Mouse (Mus musculus) right cerebral cortex, postnatal 36 days (tissue): ENCODE results near the gene Phldb2.
A peak's percentile ranks its signal among the peaks of the same experiment; 100 is the strongest.

Source experiments
- DNase-seq, 2 experiments: peaks; one replicate each; pipeline ENCODE4 v3.0.0; 2022; ENCODE audit warnings: low spot score in 2 of 2, mixed read lengths in 1 of 2

Gene Phldb2

DNA sequence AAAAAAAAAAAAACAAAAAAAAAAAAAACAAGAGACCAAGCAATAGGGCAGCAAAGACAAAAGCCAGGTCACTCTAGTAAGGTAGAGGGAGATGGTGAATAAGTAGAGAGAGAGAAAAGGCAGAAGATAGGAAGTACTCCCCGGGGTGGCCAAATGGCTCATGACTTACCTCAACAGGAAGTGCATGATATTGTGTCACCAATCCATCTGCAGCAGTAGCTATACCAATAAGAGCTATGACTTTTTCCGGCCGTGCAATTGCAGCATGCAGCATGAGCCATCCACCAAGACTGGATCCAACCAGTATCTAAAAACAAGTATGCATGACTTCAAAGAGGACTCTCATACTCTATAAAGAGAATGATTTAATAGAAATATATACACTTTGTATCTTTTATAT lies 216.7 kb downstream of the Phldb2 start:
- DNase-seq, result no peak

- no peak for DNase-seq
These were observed 224.2 kb downstream of the Phldb2 start for GRCm38 (mm10) chr16:45729163-45729562.

GRCm38 (mm10) chr16:45724742-45725102 lies 228.7 kb downstream of the Phldb2 start:
- no peak for DNase-seq

DNA sequence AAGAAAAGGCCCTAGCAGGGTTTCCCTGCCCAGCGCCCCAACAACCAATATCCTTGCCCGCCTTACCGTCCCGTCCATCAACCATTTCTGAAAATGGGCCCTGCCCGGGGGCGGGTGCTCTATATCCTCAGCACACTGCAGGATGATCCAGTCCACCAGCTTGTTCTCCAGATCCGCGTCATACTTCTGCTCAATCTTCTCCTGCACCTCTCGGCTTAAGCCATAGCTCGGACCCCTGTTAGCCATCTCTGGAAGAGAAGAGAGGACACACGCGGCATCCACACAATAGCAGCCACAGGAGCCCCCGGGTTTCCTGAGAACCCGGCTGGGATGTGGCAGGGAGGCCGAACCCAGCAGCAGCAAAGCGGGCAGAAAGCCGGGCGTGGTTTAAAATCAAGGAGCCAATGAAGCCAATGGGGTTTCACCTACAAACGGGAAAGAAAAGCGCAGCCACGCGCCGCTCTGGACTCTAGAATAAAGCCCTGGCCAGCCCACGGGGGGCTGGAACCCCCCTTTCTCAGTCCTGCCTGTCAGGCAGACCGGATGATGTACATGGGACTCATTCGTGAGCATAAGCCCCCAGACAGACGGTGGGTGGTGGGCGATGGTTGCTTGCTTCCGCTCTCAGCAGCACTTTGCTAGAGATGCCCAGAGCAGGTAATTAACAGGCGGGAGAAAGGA lies 229.2 kb downstream of the Phldb2 start, which contains the start of gene Tagln3:
Tagln3 (minus strand) TSS at position 548 of the 681 bp plus-strand sequence.
- peak; percentile 74 to 76 for DNase-seq

DNA sequence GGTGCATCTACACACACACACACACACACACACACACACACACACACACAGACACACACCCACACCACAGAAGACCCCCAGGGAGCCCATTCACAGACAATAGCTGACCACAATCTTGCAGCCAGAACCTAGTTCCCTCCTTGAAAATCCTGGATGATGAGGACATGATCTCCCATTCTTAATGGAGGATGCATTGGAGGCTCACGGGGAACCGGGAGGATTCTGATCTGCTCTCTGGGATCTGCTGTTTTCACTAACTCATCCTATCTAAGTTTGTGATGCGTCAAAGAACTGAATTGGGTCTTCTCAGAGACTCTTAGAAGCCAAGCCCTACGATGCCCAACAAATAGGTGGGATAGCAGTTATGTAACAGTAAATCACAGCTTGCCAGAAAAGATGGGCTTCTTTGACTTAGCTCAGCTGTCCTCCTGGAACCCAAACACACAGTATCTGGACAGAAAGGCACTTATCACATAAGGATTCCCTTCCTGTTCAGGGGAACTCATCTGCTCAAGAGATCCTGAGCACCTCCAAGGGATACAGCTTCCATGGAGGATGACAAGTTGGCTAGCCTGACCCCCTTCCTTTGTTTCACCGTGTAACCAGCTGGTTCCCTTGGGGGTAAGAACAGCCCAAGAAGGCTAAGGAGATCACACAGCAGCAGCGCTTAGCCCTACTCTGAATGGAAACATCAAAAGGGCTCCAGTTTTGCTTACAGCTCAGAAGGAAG lies 230.1 kb downstream of the Phldb2 start:
- no peak for DNase-seq

GRCm38 (mm10) chr16:45722460-45722951 lies 230.9 kb downstream of the Phldb2 start:
- no peak for DNase-seq

- DNase-seq, result no peak
These were observed 233.3 kb downstream of the Phldb2 start for GRCm38 (mm10) chr16:45720022-45720630.

- no peak for DNase-seq
These were observed 235.1 kb downstream of the Phldb2 start for GRCm38 (mm10) chr16:45718296-45718695.

DNA sequence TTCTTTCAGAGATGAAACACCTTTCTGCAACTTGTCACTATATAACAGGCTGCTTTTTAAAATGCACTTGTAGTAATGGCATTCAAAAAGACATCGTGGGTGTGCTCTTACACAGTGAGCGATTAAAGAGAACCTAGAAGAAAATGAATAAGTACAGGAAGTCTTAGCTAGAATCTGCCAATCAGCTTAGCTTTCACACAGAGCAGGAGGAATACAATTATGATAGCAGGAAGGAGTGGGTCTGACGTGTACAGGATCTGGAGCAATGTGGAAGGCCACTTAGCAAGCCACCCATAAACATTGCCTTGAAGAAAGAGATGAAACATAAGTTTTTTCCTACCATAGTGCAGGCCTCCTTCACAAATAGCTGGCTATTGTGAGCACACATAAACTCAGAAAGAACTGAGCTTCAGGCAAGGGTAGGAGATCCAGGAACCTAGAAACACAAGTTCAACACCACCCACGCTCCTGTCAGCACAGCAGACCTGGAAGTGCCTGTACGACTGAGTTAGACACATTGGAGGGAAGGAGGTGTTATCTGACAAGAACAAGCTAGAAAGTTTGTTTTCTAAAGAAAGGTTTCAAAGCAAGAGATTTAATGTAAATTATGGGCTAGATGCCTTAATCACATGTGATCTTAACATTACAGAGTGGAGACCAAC lies 238.8 kb downstream of the Phldb2 start:
- DNase-seq, result no peak

DNA sequence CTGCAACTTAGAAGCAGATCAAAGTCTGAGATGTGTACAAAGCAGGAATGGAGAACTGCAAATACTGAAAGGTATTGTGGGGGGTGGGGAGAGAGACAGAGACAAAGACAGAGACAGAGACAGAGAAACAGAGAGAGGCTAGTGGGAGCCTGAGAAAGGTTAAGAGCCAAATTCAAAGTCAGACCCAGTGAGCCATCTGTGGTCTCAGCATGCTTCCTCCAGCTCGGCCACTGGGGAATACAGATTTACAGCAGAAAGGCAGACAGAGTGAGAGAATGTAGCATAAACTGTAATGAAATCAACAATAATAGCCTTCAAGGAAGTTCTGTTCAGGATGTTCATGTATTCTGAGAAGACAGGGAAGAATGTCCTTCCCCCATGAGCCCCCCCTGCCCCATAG lies 239.5 kb downstream of the Phldb2 start:
- DNase-seq, result no peak

DNA sequence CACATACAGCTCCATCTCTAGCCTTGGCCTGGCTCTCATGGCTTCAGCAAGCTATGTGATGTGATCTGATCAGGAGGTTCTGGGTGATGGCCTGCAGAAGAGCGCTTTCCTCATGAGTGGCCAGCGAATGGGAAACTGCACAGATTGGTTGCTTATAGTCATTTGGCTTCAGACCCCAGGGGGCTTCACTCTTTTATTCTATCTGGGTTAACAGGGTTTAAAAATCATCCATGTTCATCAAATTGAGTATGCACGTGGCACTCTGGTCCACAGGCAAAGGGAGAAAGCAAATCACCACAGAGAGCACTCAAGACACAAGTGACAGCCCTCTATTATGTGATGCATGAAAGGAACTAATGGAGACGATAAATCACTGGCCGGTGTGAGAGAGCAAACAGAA lies 240.1 kb downstream of the Phldb2 start:
- no peak for DNase-seq

DNA sequence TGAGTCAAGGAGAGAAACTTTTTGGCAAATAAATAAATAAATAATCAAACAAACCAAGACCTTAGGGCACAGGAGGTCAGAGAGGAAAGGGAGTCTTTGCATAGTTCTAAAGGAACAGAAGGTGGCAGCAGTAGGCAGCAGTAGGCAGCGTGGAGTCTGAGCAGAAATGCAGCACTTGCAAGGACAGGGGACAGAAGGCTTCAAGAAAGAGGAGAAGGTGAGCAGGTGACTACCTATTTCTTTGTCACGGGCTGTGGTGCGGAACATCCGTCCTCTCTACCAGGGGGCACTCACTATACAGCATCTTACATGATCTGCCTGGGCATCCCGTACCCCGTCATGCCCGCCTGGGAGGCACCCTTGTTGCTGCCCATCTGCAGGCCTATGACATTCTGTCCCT lies 242.1 kb downstream of the Phldb2 start:
- DNase-seq, result no peak

DNA sequence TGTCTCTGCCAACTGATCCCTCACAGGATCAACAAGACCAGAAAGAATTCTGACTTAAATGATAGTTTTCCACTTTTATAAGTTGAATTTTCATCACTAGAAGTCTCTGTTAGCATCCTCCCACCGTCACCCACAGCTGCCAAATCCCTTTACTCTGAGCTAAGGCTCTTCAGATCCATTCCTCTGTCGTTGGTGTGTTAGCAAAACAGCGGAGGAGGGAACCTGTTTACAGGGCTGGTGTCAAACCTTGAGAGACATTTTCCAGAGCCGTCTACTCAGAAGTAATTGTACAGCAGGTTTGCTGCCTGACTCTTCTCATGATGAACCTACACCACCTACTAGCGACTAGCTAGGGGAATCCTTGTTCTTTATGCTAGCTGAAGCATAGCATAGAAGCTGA lies 254.1 kb downstream of the Phldb2 start:
- no peak for DNase-seq

- DNase-seq, result no peak
These were observed 255.4 kb downstream of the Phldb2 start for GRCm38 (mm10) chr16:45697996-45698395.
